In genomic region chr4:63402056-63402455, GRCm38 (mm10) we compare ENCODE assay signal across 1 mouse cellular context.
TF ChIP-seq lines count a peak whose summit lies in the region.

No protein-coding gene starts in this region.

TF ChIP-seq in CH12.LX, 34 proteins besides CTCF, POLR2A, EP300 and RAD21:
- no peak for TF ChIP-seq IRF4 (IDR thresholded peaks at IDR 0.05; ENCODE audit: low read depth, low read length)
- TF ChIP-seq CHD1 (IDR thresholded peaks at IDR 0.05; ENCODE audit: low read depth, low read length) = no peak; the same call in 1 of the 2 replicates
- TF ChIP-seq POLR2AphosphoS2 (IDR thresholded peaks at IDR 0.05; ENCODE audit: low read depth, low read length) = no peak
- TF ChIP-seq MEF2A (IDR thresholded peaks at IDR 0.05; ENCODE audit: borderline replicate concordance, low read depth, low read length) = no peak
- TF ChIP-seq MAFK (IDR thresholded peaks at IDR 0.05; ENCODE audit: insufficient replicate concordance, low read length) = no peak
- TF ChIP-seq JUND (conservative IDR thresholded peaks at IDR 0.05; ENCODE audit: low read depth, low read length) = no peak
- TF ChIP-seq MYC (IDR thresholded peaks at IDR 0.05; ENCODE audit: low read depth, low read length) = no peak
- peak; percentile 63 for TF ChIP-seq BHLHE40 (IDR thresholded peaks at IDR 0.05; ENCODE audit: low read depth, low read length)
- TF ChIP-seq ZC3H11A (IDR thresholded peaks at IDR 0.05; ENCODE audit: low read depth, low read length) = no peak
- TF ChIP-seq USF2 (conservative IDR thresholded peaks at IDR 0.05; ENCODE audit: low read depth, low read length) = no peak
- TF ChIP-seq NRF1 (IDR thresholded peaks at IDR 0.05; ENCODE audit: low read depth, low read length) = peak; percentile 66
- no peak for TF ChIP-seq UBTF (IDR thresholded peaks at IDR 0.05; ENCODE audit: low read depth, low read length)
- no peak for TF ChIP-seq USF1 (IDR thresholded peaks at IDR 0.05; ENCODE audit: low read depth, low read length)
- no peak for TF ChIP-seq NELFE (IDR thresholded peaks at IDR 0.05; ENCODE audit: low read depth, low read length)
- TF ChIP-seq MAZ (IDR thresholded peaks at IDR 0.05; ENCODE audit: low read depth, low read length) = no peak
- 0 out of 2 replicates have a peak, but pooled peaks have one; percentile 17 for TF ChIP-seq CHD2 (IDR thresholded peaks at IDR 0.05; ENCODE audit: low read length)
- no peak for TF ChIP-seq SMC3 (IDR thresholded peaks at IDR 0.05; ENCODE audit: low read depth, low read length)
- peak; percentile 54; the same call in 1 of the 2 replicates for TF ChIP-seq MXI1 (IDR thresholded peaks at IDR 0.05; ENCODE audit: low read depth, low read length)
- no peak for TF ChIP-seq TCF12 (IDR thresholded peaks at IDR 0.05; ENCODE audit: low read depth, low read length)
- TF ChIP-seq ELF1 (IDR thresholded peaks at IDR 0.05; ENCODE audit: low read depth, low read length) = no peak; the same call in 1 of the 2 replicates
- no peak for TF ChIP-seq ETS1 (conservative IDR thresholded peaks at IDR 0.05; ENCODE audit: low read depth, low read length)
- TF ChIP-seq ZNF384 (IDR thresholded peaks at IDR 0.05; ENCODE audit: low read depth, low read length) = no peak
- no peak for TF ChIP-seq GABPA (IDR thresholded peaks at IDR 0.05; ENCODE audit: insufficient replicate concordance, low read depth, low read length)
- TF ChIP-seq RCOR1 (conservative IDR thresholded peaks at IDR 0.05; ENCODE audit: low read depth, low read length) = no peak
- TF ChIP-seq TBP (conservative IDR thresholded peaks at IDR 0.05; ENCODE audit: low read depth, low read length) = no peak
- TF ChIP-seq ZKSCAN1 (IDR thresholded peaks at IDR 0.05; ENCODE audit: borderline replicate concordance, low read depth, low read length) = no peak
- no peak for TF ChIP-seq PAX5 (IDR thresholded peaks at IDR 0.05; ENCODE audit: low read length)
- no peak for TF ChIP-seq E2F4 (IDR thresholded peaks at IDR 0.05; ENCODE audit: insufficient replicate concordance, low read depth, low read length)
- peak; percentile 77; the same call in 1 of the 2 replicates for TF ChIP-seq SIN3A (IDR thresholded peaks at IDR 0.05; ENCODE audit: low read length)
- TF ChIP-seq ZMIZ1 (IDR thresholded peaks at IDR 0.05; ENCODE audit: low read depth, low read length) = no peak; the same call in 1 of the 2 replicates
- no peak for TF ChIP-seq HCFC1 (IDR thresholded peaks at IDR 0.05; ENCODE audit: low read depth, low read length)
